Mouse (Mus musculus) macrophage (primary cell): ENCODE data around the gene Elovl5. TPM values are rescaled to one million over a fixed set of nuclear protein-coding genes. Genes with fewer than 3 reads are reported as not detected.

ENCODE experiments used
- H3K27ac ChIP-seq: fragments of 350-480 bp; formaldehyde crosslinking; 2 replicates; pipeline ENCODE4 v1.9.0; 2021
- H3K36me3 ChIP-seq: fragments of 350-480 bp; formaldehyde crosslinking; 2 replicates; pipeline ENCODE4 v1.9.0; 2021; ENCODE audit errors: inconsistent target
- H3K4me3 ChIP-seq: fragments of 350-480 bp; formaldehyde crosslinking; 2 replicates; pipeline ENCODE4 v1.9.0; 2021; ENCODE audit errors: inconsistent target
- H3K79me2 ChIP-seq: fragments of 350-480 bp; formaldehyde crosslinking; 2 replicates; pipeline ENCODE4 v1.9.0; 2021; ENCODE audit errors: inconsistent target
- WGBS: methylation state at CpG from one replicate; pipeline ENCODE4 v1.1.7; 2026; ENCODE audit warnings: inconsistent platforms; ENCODE audit not compliant: missing documents; 5-methylcytosine and 5-hydroxymethylcytosine counted together
- polyA plus RNA-seq: library from polyadenylated mRNA; stranded (reverse); fragments of 250-400 nt; gene quantifications from 3 replicates; pipeline ENCODE4 v1.2.4, GENCODE M21; 2018; ENCODE audit warnings: inconsistent platforms

Gene Elovl5
- polyA plus RNA-seq, 1 experiment from 2014 or later = 74.3 TPM

DNA sequence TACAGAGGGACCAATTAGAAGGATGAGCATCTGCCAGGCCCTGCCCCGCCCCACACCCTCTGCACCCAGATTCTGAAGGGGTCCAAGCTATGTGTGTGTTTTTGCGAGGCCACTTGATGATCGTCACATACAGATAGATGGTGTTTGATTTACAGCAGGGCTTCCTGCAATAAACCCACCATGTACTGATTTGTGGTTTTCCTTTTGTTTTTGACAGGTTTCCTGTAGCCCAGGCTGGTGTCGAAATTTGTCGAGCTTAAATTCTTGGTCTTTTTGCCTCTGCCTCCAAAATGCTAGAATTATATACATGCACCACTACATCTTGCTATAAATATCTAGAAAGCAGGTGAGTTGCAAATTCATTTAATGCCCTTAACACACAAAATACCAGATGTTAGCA lies 93.0 kb downstream of the Elovl5 start:
- no peak overlapping the region for H3K27ac ChIP-seq
- H3K36me3 ChIP-seq = no peaks in the 10 kb centered on the region
- WGBS = 26% methylated on average over 5 of the region's 5 CpGs
- H3K79me2 ChIP-seq = no peaks in the 10 kb centered on the region
- no peak overlapping the region for H3K4me3 ChIP-seq

DNA sequence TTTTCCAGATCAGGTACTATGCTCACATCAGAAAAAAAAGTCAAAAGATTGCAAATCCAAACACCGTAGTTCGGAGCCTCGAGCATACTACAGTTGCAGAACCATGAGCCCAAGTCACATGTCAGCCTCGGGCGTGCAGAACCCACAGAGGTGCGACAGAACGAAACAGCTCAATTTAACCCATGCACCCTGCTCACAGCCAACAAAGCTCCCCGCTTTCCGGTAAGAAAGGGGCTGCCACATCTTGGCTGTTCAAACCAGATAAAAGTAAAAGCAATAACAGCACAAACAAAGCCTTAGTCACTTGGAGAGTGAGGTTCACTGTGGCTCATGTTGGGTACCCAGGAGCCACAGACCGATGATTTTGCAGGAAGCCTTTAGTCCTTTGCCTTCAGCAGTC lies 93.5 kb downstream of the Elovl5 start:
- 31% methylated on average over 10 of the region's 10 CpGs for WGBS
- H3K79me2 ChIP-seq = no peaks in the 10 kb centered on the region
- no peak overlapping the region for H3K4me3 ChIP-seq
- no peak overlapping the region for H3K27ac ChIP-seq
- no peaks in the 10 kb centered on the region for H3K36me3 ChIP-seq

DNA sequence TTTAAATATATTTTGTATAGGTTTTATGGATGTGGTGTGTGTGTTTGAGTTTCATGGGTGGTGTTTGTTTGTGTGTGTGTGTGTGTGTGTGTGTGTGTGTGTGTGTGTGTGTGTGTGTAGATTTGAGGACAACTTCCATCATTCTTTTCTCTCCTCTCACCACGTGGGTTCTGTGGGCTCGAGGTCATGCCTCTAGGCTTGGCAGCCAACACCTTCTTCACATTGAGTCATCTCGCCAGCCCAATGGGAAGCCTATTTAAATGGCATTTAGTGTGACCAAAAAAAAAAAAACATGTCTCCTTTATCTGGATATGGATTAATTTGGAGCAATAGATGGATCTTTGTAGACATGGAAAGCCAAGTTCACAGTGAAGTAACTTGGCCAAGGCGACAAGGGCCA lies 94.9 kb downstream of the Elovl5 start:
- H3K79me2 ChIP-seq = no peaks in the 10 kb centered on the region
- H3K36me3 ChIP-seq = no peaks in the 10 kb centered on the region
- no peak overlapping the region for H3K27ac ChIP-seq
- 70% methylated on average over 3 of the region's 4 CpGs for WGBS
- H3K4me3 ChIP-seq = no peak overlapping the region

DNA sequence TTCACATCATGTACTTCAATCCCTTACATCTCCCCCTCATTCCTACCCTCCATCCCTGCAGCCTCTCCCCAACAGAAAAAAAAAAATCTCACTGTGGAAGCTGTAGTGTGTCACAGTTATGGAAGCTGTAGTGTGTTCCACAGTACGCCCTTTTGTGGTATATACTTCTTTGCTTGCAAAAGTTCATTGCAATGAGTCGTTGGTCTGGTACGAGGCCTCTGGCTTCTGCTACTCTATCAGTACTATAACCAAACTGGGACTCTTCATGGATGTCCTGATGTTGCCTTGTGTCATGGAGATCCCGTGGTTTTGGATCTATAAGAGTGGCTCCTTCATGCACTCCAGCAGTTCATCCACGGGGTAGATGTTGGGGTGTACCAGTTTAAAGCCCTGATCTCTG lies 95.5 kb downstream of the Elovl5 start:
- Histone ChIP-seq H3K4me3 (no peak overlapping the region), H3K79me2 (no peaks in the 10 kb centered on the region), H3K27ac (no peak overlapping the region), H3K36me3 (no peaks in the 10 kb centered on the region)
- 82% methylated on average over 5 of the region's 5 CpGs for WGBS

DNA sequence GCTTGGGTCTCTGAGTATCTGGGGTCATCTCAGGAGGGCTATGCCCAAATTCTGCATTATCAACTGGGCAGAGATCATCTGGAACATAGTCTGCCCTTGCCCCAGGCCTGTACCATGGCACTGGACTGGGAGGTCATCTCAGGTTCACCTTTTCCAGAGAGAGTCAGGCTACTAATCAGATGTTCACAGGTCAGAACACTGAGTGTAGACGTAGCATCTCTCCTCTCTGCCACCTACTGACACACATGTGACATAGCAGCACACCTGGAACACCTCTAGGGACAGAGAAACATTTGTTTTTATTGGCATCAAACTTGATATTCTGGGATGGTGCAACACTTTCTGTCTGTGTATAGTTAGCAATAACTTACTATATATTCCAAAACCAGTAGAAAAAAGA lies 96.6 kb downstream of the Elovl5 start:
- no peaks in the 10 kb centered on the region for H3K36me3 ChIP-seq
- no peak overlapping the region for H3K4me3 ChIP-seq
- no peak overlapping the region for H3K27ac ChIP-seq
- H3K79me2 ChIP-seq = no peaks in the 10 kb centered on the region
- 44% methylated on average over 1 of the region's 1 CpGs for WGBS

DNA sequence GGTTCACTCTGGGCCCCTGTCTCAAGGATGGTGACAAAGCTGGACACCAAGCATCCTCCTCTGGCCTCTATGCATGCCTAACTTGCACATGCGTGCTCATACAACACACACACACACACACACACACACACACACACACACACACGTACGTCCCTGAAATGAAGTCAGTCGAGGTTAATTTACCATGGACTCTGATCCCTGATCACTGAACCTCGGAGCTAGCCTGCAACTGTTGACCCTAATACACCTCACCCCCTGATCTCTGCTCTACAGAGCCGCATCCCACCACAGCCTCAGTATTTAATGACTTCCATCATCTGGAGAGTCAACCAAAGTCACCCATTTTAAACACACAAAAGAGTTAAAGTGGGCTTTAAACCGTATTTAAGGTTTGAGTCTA lies 98.7 kb downstream of the Elovl5 start:
- H3K36me3 ChIP-seq = no peaks in the 10 kb centered on the region
- 90% methylated on average over 7 of the region's 7 CpGs for WGBS
- no peak overlapping the region for H3K4me3 ChIP-seq
- H3K79me2 ChIP-seq = no peaks in the 10 kb centered on the region
- H3K27ac ChIP-seq = no peak overlapping the region

DNA sequence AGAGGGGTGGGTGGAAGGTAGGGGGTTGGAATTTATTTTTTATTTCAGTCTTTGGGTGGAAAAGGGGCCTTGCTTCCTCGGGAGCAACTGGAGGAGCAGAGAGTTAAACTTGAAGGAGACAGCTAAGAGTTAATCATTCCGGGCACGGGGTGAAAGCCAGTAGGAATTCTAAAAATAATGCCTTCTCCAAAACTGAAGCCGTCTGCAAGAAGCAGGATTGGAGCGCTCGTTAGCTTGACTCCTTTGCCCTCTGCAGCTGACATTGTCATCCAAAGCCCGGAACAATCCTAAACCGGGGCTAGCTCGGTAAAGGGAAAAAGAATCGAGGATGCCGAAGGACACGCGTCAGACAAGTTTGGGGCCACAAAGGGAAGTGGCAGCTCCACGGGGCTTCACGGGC lies 99.1 kb downstream of the Elovl5 start:
- Histone ChIP-seq H3K27ac (no peak overlapping the region), H3K4me3 (no peak overlapping the region), H3K36me3 (no peaks in the 10 kb centered on the region), H3K79me2 (no peaks in the 10 kb centered on the region)
- whole genome bisulfite sequencing = 87% methylated on average over 13 of the region's 15 CpGs

DNA sequence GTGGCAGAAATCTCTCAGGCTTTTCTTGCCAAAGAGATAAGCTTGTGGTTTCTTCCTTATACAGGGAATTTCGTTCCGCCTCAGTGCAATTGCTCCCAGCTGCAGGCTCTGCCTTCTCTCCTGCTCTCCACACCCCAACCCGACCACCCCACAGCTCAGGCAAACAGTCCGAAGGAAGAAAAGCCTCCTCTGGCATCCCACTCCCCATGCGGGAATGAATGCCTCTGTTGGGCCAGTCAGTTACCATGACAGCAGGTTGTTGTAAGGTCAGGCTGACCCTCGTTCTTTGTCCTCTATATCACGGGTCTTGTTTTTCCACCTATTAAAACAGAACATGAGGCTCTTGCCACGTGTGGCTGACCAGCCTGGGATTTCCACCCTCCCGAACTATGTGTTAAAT lies 104.1 kb downstream of the Elovl5 start:
- Histone ChIP-seq H3K36me3 (no peaks in the 10 kb centered on the region), H3K27ac (no peak overlapping the region)
- WGBS = 82% methylated on average over 9 of the region's 9 CpGs

DNA sequence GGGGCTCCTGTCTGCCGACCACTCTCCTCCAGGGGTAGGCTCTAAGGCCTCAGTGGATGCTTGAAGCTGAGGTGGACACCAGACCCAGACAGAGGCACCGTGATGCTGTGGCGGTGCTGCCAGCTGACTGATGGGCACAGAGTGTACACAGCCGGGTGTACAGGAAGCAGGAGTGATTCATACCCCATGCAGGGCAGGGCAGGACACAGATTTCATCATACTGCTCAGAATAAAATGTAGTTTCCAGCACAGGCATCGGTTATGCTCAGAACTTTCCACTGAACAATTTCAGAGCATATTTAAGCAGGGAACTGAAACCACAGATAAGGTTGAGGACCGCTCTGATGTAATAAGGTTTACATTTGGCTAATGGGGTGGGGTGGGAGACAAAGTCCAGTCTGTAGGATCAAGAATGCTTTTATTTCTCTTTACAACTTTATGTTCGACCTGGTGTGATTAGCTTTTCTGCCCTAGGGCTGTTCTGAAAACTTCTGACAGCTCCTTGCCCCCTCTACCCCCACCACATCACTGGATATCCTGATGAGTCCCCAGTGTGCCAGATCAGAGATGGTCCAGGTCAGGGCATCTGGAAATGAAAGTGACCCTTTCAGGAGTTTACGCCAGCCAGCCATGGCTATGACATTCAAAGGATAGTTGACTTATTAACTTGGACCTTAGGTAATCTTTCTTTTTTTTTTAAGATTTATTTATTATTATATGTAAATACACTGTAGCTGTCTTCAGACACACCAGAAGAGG lies 105.2 kb downstream of the Elovl5 start:
- H3K36me3 ChIP-seq = no peaks in the 10 kb centered on the region
- H3K27ac ChIP-seq = peak overlapping the region; percentile 39
- 33% methylated on average over 8 of the region's 8 CpGs for WGBS
- H3K4me3 ChIP-seq = no peak overlapping the region
- H3K79me2 ChIP-seq = no peaks in the 10 kb centered on the region

More for the DNA sequence above, 104.1 kb downstream of the Elovl5 start:
- no peak overlapping the region for H3K4me3 ChIP-seq
- H3K79me2 ChIP-seq = no peaks in the 10 kb centered on the region

DNA sequence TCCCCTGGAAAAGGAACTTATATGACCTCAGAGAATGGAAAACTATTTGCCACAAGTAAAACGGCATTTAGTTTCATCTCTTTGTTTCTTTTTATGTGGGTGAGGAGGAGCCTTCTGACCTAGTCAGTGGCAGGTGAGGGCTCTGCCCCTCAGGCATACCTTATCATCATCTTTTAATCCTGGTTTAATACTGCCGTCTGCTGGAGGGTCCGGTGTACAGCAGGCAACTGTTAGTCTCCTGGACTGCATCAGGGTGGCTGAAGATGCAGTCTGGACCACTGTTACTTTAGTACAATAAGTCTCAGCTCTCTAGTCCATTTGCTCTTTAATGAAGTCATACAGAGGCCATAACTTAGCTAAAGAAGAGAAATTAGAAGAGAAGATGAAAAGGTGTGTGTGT lies 107.7 kb downstream of the Elovl5 start:
- H3K4me3 ChIP-seq = no peak overlapping the region
- no peaks in the 10 kb centered on the region for H3K36me3 ChIP-seq
- WGBS = 28% methylated on average over 3 of the region's 3 CpGs
- H3K79me2 ChIP-seq = no peaks in the 10 kb centered on the region
- H3K27ac ChIP-seq = no peak overlapping the region

DNA sequence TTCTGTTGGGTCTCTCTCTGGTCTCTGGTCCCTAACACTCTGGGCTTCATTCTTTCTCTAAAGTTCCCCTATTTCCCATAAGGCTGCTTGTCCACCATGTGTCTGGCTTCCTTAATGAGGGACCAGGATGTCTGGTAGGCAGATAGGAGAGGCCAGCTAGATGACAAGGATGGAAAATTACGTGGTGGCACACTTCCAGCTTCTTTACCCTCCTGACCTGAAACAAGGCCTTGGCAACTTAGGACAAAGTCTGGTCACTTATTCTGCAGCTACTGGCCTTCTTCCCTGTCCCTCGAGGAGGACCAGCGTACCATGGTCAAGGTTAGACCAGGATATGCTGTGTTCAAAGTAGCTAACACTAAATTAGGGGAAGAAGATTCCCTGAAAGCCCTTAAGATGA lies 109.9 kb downstream of the Elovl5 start:
- Histone ChIP-seq H3K4me3 (no peak overlapping the region), H3K27ac (no peak overlapping the region), H3K36me3 (no peaks in the 10 kb centered on the region), H3K79me2 (no peaks in the 10 kb centered on the region)
- 81% methylated on average over 3 of the region's 3 CpGs for WGBS

DNA sequence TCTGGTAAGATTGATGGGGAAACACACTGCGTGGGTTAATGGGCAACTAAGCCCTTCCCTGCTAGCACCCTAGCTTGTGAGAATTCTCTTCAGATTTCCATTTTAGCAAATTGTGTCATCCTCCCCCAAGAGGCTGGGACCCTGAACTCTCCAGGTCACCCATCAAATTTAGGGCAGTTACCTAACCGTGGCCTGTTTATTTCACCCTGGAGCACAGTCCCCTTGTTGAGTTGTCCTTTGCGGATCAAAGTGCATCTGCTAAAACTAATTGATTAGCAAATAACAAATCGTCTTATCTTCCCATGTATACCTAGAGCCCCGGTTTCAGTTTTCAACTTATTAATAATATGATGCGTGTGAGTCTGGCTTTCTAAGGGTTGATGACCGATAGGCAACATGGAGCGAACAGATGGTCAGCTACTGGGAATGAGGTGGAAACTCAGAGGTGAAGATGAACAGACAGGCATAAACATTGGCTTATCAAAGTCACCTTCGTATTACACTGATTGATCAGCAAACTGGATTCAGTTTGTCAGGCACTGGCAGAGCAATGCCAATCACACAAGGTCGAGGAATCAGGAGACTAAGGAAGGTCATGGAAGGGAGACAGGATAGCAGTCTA lies 113.8 kb downstream of the Elovl5 start:
- 95% methylated on average over 10 of the region's 10 CpGs for WGBS
- Histone ChIP-seq H3K79me2 (no peaks in the 10 kb centered on the region), H3K4me3 (no peak overlapping the region), H3K36me3 (no peaks in the 10 kb centered on the region), H3K27ac (no peak overlapping the region)

DNA sequence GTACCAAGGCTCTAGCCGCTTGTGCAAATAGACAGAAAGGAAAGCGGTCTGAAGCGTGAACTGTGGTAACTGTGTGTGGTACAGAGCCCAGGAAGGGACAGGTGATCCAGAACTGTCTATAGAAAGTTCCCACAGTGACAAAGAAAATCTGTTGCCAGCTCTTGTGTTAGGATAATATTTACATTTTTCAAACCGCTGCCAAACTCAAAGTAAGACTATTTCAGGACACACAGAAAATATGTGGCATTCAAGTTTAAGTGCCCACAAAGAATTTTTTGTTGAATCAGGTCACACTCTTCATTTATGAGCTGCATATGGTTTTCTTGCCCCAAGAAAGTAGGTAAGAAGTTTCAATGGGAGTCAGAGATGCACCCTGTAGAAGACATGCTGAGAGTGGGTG lies 115.8 kb downstream of the Elovl5 start:
- Histone ChIP-seq H3K36me3 (no peaks in the 10 kb centered on the region), H3K79me2 (no peaks in the 10 kb centered on the region), H3K4me3 (no peak overlapping the region), H3K27ac (no peak overlapping the region)
- WGBS = 92% methylated on average over 4 of the region's 4 CpGs
